Mouse (Mus musculus): ENCODE data around the gene Noxo1.

The Noxo1 gene

GRCm38 (mm10) chr17:24738238-24738637 lies 42.2 kb downstream of the Noxo1 start:
- DNase-seq (ENCODE audit: low read depth in 2 of 2, low spot score in 2 of 2): no peak

- DNase-seq (ENCODE audit: low read depth in 2 of 2, low spot score in 2 of 2): no peak
Measured at GRCm38 (mm10) chr17:24739926-24740325, 43.9 kb downstream of the Noxo1 start.

GRCm38 (mm10) chr17:24742307-24742706 lies 46.3 kb downstream of the Noxo1 start:
- DNase-seq (ENCODE audit: low read depth in 2 of 2, low spot score in 2 of 2): no peak

- no peak for DNase-seq (ENCODE audit: low read depth in 2 of 2, low spot score in 2 of 2)
Measured at GRCm38 (mm10) chr17:24743896-24744295, 47.9 kb downstream of the Noxo1 start.

- DNase-seq (ENCODE audit: low read depth in 2 of 2, low spot score in 2 of 2): no peak
Measured at GRCm38 (mm10) chr17:24744381-24744780, 48.3 kb downstream of the Noxo1 start.

- DNase-seq (ENCODE audit: low read depth in 2 of 2, low spot score in 2 of 2): peak; percentile 73 to 85
Measured at GRCm38 (mm10) chr17:24745526-24746497, 49.8 kb downstream of the Noxo1 start.

- no peak for DNase-seq (ENCODE audit: low read depth in 2 of 2, low spot score in 2 of 2)
Measured at GRCm38 (mm10) chr17:24746986-24747385, 51.0 kb downstream of the Noxo1 start.

Measured in CD8-positive naive resting alpha-beta T cell, adult 2 months (primary cell).